ENCODE assay signal across 8 mouse cellular contexts in genomic region chr15:82917965-82918364, GRCm38 (mm10).
A peak's percentile ranks its signal among the peaks of the same experiment; 100 is the strongest.
DNase-seq lines count a peak whose midpoint lies in the region; ATAC-seq and TF ChIP-seq lines count a peak whose summit lies in the region.
"Had no signal": no experiment of that assay in that cellular context is flagged by ENCODE, and none has a peak within 500 bp of the region (broad histone marks: within the 10 kb centered on the region; RNA-seq: fewer than 3 reads in every experiment).

No protein-coding gene starts in this region.

- H3K36me3 ChIP-seq in kidney, postnatal 0 days (ENCODE audit: insufficient read depth, low read length), result no peaks in the 10 kb centered on the region
- no peaks in the 10 kb centered on the region for H3K36me3 ChIP-seq in embryonic facial prominence, embryonic 13.5 days
- no peaks in the 10 kb centered on the region for H3K36me3 ChIP-seq in hindbrain, embryonic 13.5 days
- no peaks in the 10 kb centered on the region for H3K36me3 ChIP-seq in neural tube, embryonic 14.5 days (ENCODE audit: control insufficient read depth, insufficient read depth, low read length)
- H3K36me3 ChIP-seq in lung, postnatal 0 days (ENCODE audit: insufficient read depth, low read length), result no peaks in the 10 kb centered on the region

- H3K4me3 ChIP-seq in kidney, postnatal 0 days (replicated peaks; ENCODE audit: low read depth, low read length), result no peak overlapping the region
- H3K4me3 ChIP-seq in embryonic facial prominence, embryonic 13.5 days, result no peak overlapping the region
- H3K4me3 ChIP-seq in hindbrain, embryonic 13.5 days, result no peak overlapping the region
- no peak overlapping the region for H3K4me3 ChIP-seq in neural tube, embryonic 14.5 days (ENCODE audit: low read depth, low read length)
- H3K4me3 ChIP-seq in lung, postnatal 0 days (ENCODE audit: low read depth, low read length), result no peak overlapping the region
- H3K4me3 ChIP-seq: heart, adult 2 months had no signal

- ATAC-seq in kidney, postnatal 0 days (replicated peaks; ENCODE audit: low FRiP score, low read depth), result no peak
- ATAC-seq in embryonic facial prominence, embryonic 13.5 days (ENCODE audit: insufficient number of reproducible peaks, insufficient read depth, low FRiP score, low TSS enrichment, low read depth), result no peak
- no peak for ATAC-seq in hindbrain, embryonic 13.5 days (ENCODE audit: low FRiP score)
- ATAC-seq in neural tube, embryonic 14.5 days (ENCODE audit: low read depth), result no peak
- ATAC-seq in lung, postnatal 0 days, result no peak

- no peaks in the 10 kb centered on the region for H3K9me3 ChIP-seq in kidney, postnatal 0 days (replicated peaks; ENCODE audit: low read length)
- H3K9me3 ChIP-seq in embryonic facial prominence, embryonic 13.5 days, result no peaks in the 10 kb centered on the region
- no peaks in the 10 kb centered on the region for H3K9me3 ChIP-seq in hindbrain, embryonic 13.5 days
- H3K9me3 ChIP-seq in neural tube, embryonic 14.5 days (ENCODE audit: control insufficient read depth, low read length), result no peaks in the 10 kb centered on the region
- H3K9me3 ChIP-seq in lung, postnatal 0 days (ENCODE audit: low read length), result no peaks in the 10 kb centered on the region

- DNase-seq in kidney, postnatal 0 days (ENCODE audit: low spot score), result no peak
- DNase-seq in kidney, adult 11 months, result no peak
- no peak for DNase-seq in retina, postnatal 1 day
- no peak for DNase-seq in lung, postnatal 0 days (ENCODE audit: low spot score)
- DNase-seq: heart, adult 2 months had no signal

- H3K4me2 ChIP-seq in kidney, postnatal 0 days (ENCODE audit: low read length), result no peak overlapping the region
- H3K4me2 ChIP-seq in embryonic facial prominence, embryonic 13.5 days, result peak overlapping the region; percentile 50
- peak overlapping the region; percentile 45; the same call in 1 of the 2 replicates for H3K4me2 ChIP-seq in hindbrain, embryonic 13.5 days
- H3K4me2 ChIP-seq in neural tube, embryonic 14.5 days (ENCODE audit: low read depth, low read length), result no peak overlapping the region
- H3K4me2 ChIP-seq in lung, postnatal 0 days (replicated peaks; ENCODE audit: low read depth, low read length), result no peak overlapping the region

- H3K9ac ChIP-seq in kidney, postnatal 0 days (ENCODE audit: low read depth, low read length), result no peak overlapping the region
- no peak overlapping the region; the same call in 1 of the 2 replicates for H3K9ac ChIP-seq in embryonic facial prominence, embryonic 13.5 days
- H3K9ac ChIP-seq in hindbrain, embryonic 13.5 days, result peak overlapping the region; percentile 60
- H3K9ac ChIP-seq in neural tube, embryonic 14.5 days (replicated peaks; ENCODE audit: low read depth, low read length), result no peak overlapping the region
- no peak overlapping the region for H3K9ac ChIP-seq in lung, postnatal 0 days (replicated peaks; ENCODE audit: low read depth)

- no peaks in the 10 kb centered on the region for H3K27me3 ChIP-seq in kidney, postnatal 0 days (ENCODE audit: insufficient read depth, low read length)
- peaks cover 8% of the 10 kb centered on the region for H3K27me3 ChIP-seq in embryonic facial prominence, embryonic 13.5 days
- peaks cover 55% of the 10 kb centered on the region for H3K27me3 ChIP-seq in hindbrain, embryonic 13.5 days
- 0 out of 2 replicates have a peak, but pooled peaks cover 2% of the 10 kb centered on the region for H3K27me3 ChIP-seq in neural tube, embryonic 14.5 days (ENCODE audit: control insufficient read depth, insufficient read depth, low read length)
- H3K27me3 ChIP-seq in lung, postnatal 0 days (replicated peaks; ENCODE audit: insufficient read depth, low read length), result 0 out of 2 replicates have a peak, but pooled peaks cover 4% of the 10 kb centered on the region

- H3K4me1 ChIP-seq in kidney, postnatal 0 days (replicated peaks; ENCODE audit: insufficient read depth, low read length), result peaks cover 22% of the 10 kb centered on the region
- H3K4me1 ChIP-seq in embryonic facial prominence, embryonic 13.5 days, result peaks cover 81% of the 10 kb centered on the region
- peaks cover 86% of the 10 kb centered on the region for H3K4me1 ChIP-seq in hindbrain, embryonic 13.5 days (replicated peaks)
- H3K4me1 ChIP-seq in neural tube, embryonic 14.5 days (ENCODE audit: control insufficient read depth, insufficient read depth, low read length), result peaks cover 58% of the 10 kb centered on the region
- H3K4me1 ChIP-seq in lung, postnatal 0 days (ENCODE audit: insufficient read depth, low read depth, low read length), result peaks cover 15% of the 10 kb centered on the region

- WGBS in kidney, postnatal 0 days, result 60% methylated on average over 3 of the region's 3 CpGs
- 60% methylated on average over 3 of the region's 3 CpGs for WGBS in embryonic facial prominence, embryonic 13.5 days
- 69% methylated on average over 3 of the region's 3 CpGs for WGBS in hindbrain, embryonic 13.5 days
- WGBS in neural tube, embryonic 14.5 days, result 54% methylated on average over 3 of the region's 3 CpGs
- WGBS in lung, postnatal 0 days, result 58% methylated on average over 3 of the region's 3 CpGs

- TF ChIP-seq EP300 in lung, postnatal 0 days (IDR thresholded peaks at IDR 0.05), result no peak

- peak; percentile 48 for TF ChIP-seq CTCF in kidney, postnatal 0 days (IDR thresholded peaks at IDR 0.05; ENCODE audit: low read depth)
- no peak for TF ChIP-seq CTCF in lung, postnatal 0 days (IDR thresholded peaks at IDR 0.05)

- H3K27ac ChIP-seq in kidney, postnatal 0 days, result no peak overlapping the region; the same call in 1 of the 2 replicates
- peak overlapping the region; percentile 71 for H3K27ac ChIP-seq in embryonic facial prominence, embryonic 13.5 days
- H3K27ac ChIP-seq in hindbrain, embryonic 13.5 days, result peak overlapping the region; percentile 88
- H3K27ac ChIP-seq in neural tube, embryonic 14.5 days (ENCODE audit: low read depth, low read length), result peak overlapping the region; percentile 70; the same call in 1 of the 2 replicates
- H3K27ac ChIP-seq in lung, postnatal 0 days (ENCODE audit: low read length), result no peak overlapping the region
- H3K27ac ChIP-seq: heart, adult 2 months had no signal

Comparison
In these comparisons a context has a peak if more than half of its experiments do, and no peak if none do; other contexts are left out.
1. H3K27ac ChIP-seq: peak in embryonic facial prominence, embryonic 13.5 days (single experiment), hindbrain, embryonic 13.5 days (single experiment) and neural tube, embryonic 14.5 days (single experiment); none in kidney, postnatal 0 days (single experiment) and lung, postnatal 0 days (single experiment).
2. H3K4me2 ChIP-seq: peak in embryonic facial prominence, embryonic 13.5 days (single experiment) and hindbrain, embryonic 13.5 days (single experiment); none in kidney, postnatal 0 days (single experiment), neural tube, embryonic 14.5 days (single experiment) and lung, postnatal 0 days (single experiment).